Mouse (Mus musculus) liver, embryonic 16.5 days (tissue): Measurements from ENCODE around the gene Gamt. TPM values are rescaled to one million over a fixed set of nuclear protein-coding genes. Genes with fewer than 3 reads are reported as not detected.
"Not testable (repeated sequence)": the region's sequence is repeated elsewhere in the genome, so short reads cannot be mapped to it uniquely, and the experiment has no call there.

ENCODE experiments used
- ATAC-seq: fragments of 200-750 bp; cut with Nextera tagmentation; 2 replicates; pipeline ENCODE4 v1.8.0; 2017; ENCODE audit warnings: low read depth, mild to moderate bottlenecking, moderate number of reproducible peaks, moderate library complexity
- H3K27ac ChIP-seq: fragments of 300-500 bp; sonication (generic); 2 replicates; pipeline ENCODE4 v1.5.1; 2014; ENCODE audit warnings: mild to moderate bottlenecking, low read length
- H3K27me3 ChIP-seq: fragments of 300-500 bp; sonication (generic); 2 replicates; pipeline ENCODE4 v1.6.1; 2014; ENCODE audit warnings: low read depth, low read length, mixed read lengths; ENCODE audit not compliant: control insufficient read depth, insufficient read depth
- H3K36me3 ChIP-seq: fragments of 300-500 bp; sonication (generic); 2 replicates; pipeline ENCODE4 v1.6.1; 2014; ENCODE audit warnings: mild to moderate bottlenecking; ENCODE audit not compliant: control insufficient read depth, insufficient read depth
- H3K4me1 ChIP-seq: fragments of 300-500 bp; sonication (generic); 2 replicates; pipeline ENCODE4 v1.6.1; 2014; ENCODE audit warnings: low read depth, low read length, mixed read lengths; ENCODE audit not compliant: control insufficient read depth
- H3K4me2 ChIP-seq: fragments of 300-500 bp; sonication (generic); 2 replicates; pipeline ENCODE4 v1.6.1; 2014; ENCODE audit warnings: low read depth, low read length, mixed read lengths
- H3K4me3 ChIP-seq: fragments of 300-500 bp; sonication (generic); 2 replicates; pipeline ENCODE4 v1.5.1; 2014; ENCODE audit warnings: low read depth, mild to moderate bottlenecking, low read length
- H3K9ac ChIP-seq: fragments of 300-500 bp; sonication (generic); 2 replicates; pipeline ENCODE4 v1.6.1; 2014; ENCODE audit warnings: low read depth, low read length
- H3K9me3 ChIP-seq: fragments of 300-500 bp; sonication (generic); replicated peaks from 2 replicates; pipeline ENCODE4 v1.6.1; 2016; ENCODE audit warnings: low read length; ENCODE audit not compliant: control insufficient read depth
- WGBS: fragments of 180-500 bp; shearing (Covaris S2); extraction: QIAGEN DNeasy Blood & Tissue Kit; methylation state at CpG from one replicate; pipeline ENCODE4 v1.1.7; 2014; ENCODE audit not compliant: insufficient replicate concordance; 5-methylcytosine and 5-hydroxymethylcytosine counted together
- polyA plus RNA-seq: library from polyadenylated mRNA; unstranded; fragments of >200 nt; fragmentation: Nextera tagmentation; extraction: Ambion mirVana; gene quantifications from 2 replicates; pipeline ENCODE4 v1.2.1, GENCODE M21; 2015

Gamt gene
- polyA plus RNA-seq, 1 experiment from 2014 or later = 166 TPM

- peak overlapping the region; percentile 88 for H3K4me3 ChIP-seq
- WGBS = 23% methylated on average over 3 of the region's 3 CpGs
- not testable (repeated sequence) for H3K27me3 ChIP-seq, ATAC-seq, H3K36me3 ChIP-seq, H3K9me3 ChIP-seq
- peak overlapping the region; percentile 94; the same call in 1 of the 2 replicates for H3K27ac ChIP-seq
- H3K4me1 ChIP-seq = peaks cover 33% of the 10 kb centered on the region
- peak overlapping the region; percentile 40; the same call in 1 of the 2 replicates for H3K9ac ChIP-seq
- peak overlapping the region; percentile 87 for H3K4me2 ChIP-seq
Observed at GRCm38 (mm10) chr10:80248437-80248836, 12.4 kb downstream of the Gamt start.

GRCm38 (mm10) chr10:80247849-80248248, 13.0 kb downstream of the Gamt start:
- H3K36me3 ChIP-seq = peaks cover 6% of the 10 kb centered on the region; the same call in 1 of the 2 replicates
- H3K4me3 ChIP-seq = no peak overlapping the region
- no peak overlapping the region for H3K9ac ChIP-seq
- peaks cover 33% of the 10 kb centered on the region for H3K4me1 ChIP-seq
- no peak for ATAC-seq
- no peak overlapping the region for H3K27ac ChIP-seq
- no peaks in the 10 kb centered on the region for H3K9me3 ChIP-seq
- WGBS = 63% methylated on average over 6 of the region's 6 CpGs
- H3K4me2 ChIP-seq = no peak overlapping the region
- no peaks in the 10 kb centered on the region for H3K27me3 ChIP-seq

- Histone ChIP-seq H3K4me2 (no peak overlapping the region), H3K9me3 (no peaks in the 10 kb centered on the region), H3K4me3 (no peak overlapping the region), H3K9ac (peak overlapping the region; percentile 8; the same call in 1 of the 2 replicates), H3K4me1 (peaks cover 27% of the 10 kb centered on the region), H3K27ac (no peak overlapping the region), H3K27me3 (no peaks in the 10 kb centered on the region), H3K36me3 (peaks cover 10% of the 10 kb centered on the region)
- 3% methylated on average over 4 of the region's 4 CpGs for WGBS
- ATAC-seq = no peak
Observed at GRCm38 (mm10) chr10:80245600-80245999, 15.2 kb downstream of the Gamt start.

DNA sequence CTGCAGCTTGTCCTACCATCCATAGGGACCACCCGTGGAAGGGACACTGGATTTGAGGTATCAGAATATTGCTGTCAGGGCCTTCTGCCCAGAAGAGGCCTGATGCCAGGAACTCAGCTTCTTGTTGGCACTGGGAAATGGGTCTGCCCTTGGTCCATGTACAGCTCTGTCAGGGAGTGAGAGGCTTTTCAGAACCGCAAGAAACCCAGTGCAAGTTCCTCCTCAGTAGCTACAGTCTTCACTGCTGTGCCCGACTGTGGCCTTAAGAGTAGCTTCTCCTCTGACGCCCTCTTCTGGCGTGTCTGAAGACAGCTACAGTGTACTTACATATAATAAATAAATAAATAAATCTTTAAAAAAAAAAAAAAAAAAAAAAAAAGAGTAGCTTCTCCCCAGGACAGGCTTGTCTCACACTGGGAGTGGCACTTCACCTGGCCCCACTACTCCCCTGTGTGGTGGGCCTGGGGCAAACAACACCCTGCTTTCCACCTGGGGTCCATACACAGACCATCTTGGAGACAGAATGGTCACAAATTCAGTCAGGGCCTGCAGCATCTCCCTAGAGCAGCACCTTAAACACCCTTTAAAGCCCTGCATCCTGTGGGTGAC, 15.9 kb downstream of the Gamt start:
- Histone ChIP-seq H3K4me1 (peaks cover 20% of the 10 kb centered on the region), H3K9ac (no peak overlapping the region), H3K4me3 (no peak overlapping the region), H3K9me3 (no peaks in the 10 kb centered on the region), H3K36me3 (peaks cover 13% of the 10 kb centered on the region), H3K4me2 (no peak overlapping the region), H3K27me3 (no peaks in the 10 kb centered on the region), H3K27ac (no peak overlapping the region)
- WGBS = 36% methylated on average over 5 of the region's 5 CpGs
- ATAC-seq = no peak

- no peak overlapping the region for H3K27ac ChIP-seq
- WGBS = 82% methylated on average over 3 of the region's 3 CpGs
- H3K4me1 ChIP-seq = peaks cover 10% of the 10 kb centered on the region
- H3K36me3 ChIP-seq = peaks cover 28% of the 10 kb centered on the region
- H3K4me2 ChIP-seq = no peak overlapping the region
- H3K9ac ChIP-seq = no peak overlapping the region
- ATAC-seq = no peak
- H3K4me3 ChIP-seq = no peak overlapping the region
- no peaks in the 10 kb centered on the region for H3K9me3 ChIP-seq
- H3K27me3 ChIP-seq = no peaks in the 10 kb centered on the region
Observed at GRCm38 (mm10) chr10:80242607-80243006, 18.2 kb downstream of the Gamt start.

- no peak overlapping the region for H3K4me3 ChIP-seq
- no peak overlapping the region for H3K27ac ChIP-seq
- H3K4me2 ChIP-seq = no peak overlapping the region
- peaks cover 10% of the 10 kb centered on the region for H3K4me1 ChIP-seq
- no peaks in the 10 kb centered on the region for H3K27me3 ChIP-seq
- H3K9me3 ChIP-seq = no peaks in the 10 kb centered on the region
- WGBS = 63% methylated on average over 9 of the region's 9 CpGs
- peaks cover 29% of the 10 kb centered on the region for H3K36me3 ChIP-seq
- no peak for ATAC-seq
- H3K9ac ChIP-seq = no peak overlapping the region
Observed at GRCm38 (mm10) chr10:80242088-80242487, 18.7 kb downstream of the Gamt start.

DNA sequence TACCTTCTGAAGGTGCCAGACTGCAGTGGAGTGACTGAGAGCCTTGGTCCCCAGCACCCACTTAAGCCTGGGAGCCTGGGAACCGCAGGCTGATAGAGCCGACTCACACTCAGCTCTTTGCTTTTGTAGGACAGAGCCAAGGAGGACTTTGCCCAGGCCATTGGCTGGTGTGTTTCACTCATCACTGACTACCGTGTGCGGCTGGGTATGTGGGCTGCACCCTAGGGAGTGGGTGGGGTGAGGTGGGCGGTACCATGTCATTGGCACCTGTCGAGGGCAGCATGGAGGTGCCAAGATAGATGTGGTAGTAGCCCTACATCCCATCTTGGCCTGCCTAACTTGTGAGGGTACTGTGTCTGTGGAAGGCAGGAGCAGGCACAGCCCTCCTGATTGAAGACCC, 21.0 kb downstream of the Gamt start:
- H3K4me2 ChIP-seq = no peak overlapping the region
- H3K9ac ChIP-seq = no peak overlapping the region
- no peak overlapping the region for H3K4me3 ChIP-seq
- no peak overlapping the region for H3K27ac ChIP-seq
- ATAC-seq = no peak
- peaks cover 39% of the 10 kb centered on the region for H3K36me3 ChIP-seq
- WGBS = 76% methylated on average over 6 of the region's 6 CpGs
- H3K27me3 ChIP-seq = no peaks in the 10 kb centered on the region
- H3K9me3 ChIP-seq = no peaks in the 10 kb centered on the region
- no peaks in the 10 kb centered on the region; the same call in 1 of the 2 replicates for H3K4me1 ChIP-seq

DNA sequence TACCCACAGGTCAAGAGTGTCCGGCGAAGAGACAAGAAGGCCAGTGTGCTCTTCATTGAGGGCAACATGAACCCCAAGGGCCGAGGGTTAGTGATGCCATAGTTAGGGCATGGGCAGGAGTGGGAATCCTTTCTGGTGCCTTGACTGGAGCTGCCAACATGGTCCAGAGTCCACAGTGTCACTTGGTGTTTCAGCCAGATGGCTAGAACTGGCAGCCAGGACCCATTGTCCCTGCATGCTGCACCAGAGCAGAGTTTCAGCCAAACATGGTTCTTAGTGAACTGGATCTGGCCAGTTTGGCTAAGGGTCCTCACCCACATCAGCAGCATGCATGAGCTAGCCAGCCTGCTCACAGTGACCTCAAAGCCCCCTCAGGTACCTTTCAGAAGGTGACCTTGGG, 22.5 kb downstream of the Gamt start:
- ATAC-seq = no peak
- Histone ChIP-seq H3K4me3 (no peak overlapping the region), H3K9me3 (no peaks in the 10 kb centered on the region), H3K27me3 (no peaks in the 10 kb centered on the region), H3K4me2 (no peak overlapping the region), H3K9ac (no peak overlapping the region), H3K27ac (no peak overlapping the region), H3K4me1 (no peaks in the 10 kb centered on the region; the same call in 1 of the 2 replicates), H3K36me3 (peaks cover 39% of the 10 kb centered on the region)
- WGBS = 76% methylated on average over 3 of the region's 3 CpGs

- Histone ChIP-seq H3K27ac (no peak overlapping the region), H3K9ac (no peak overlapping the region), H3K4me1 (no peaks in the 10 kb centered on the region; the same call in 1 of the 2 replicates), H3K27me3 (no peaks in the 10 kb centered on the region), H3K4me2 (no peak overlapping the region), H3K36me3 (peaks cover 39% of the 10 kb centered on the region), H3K9me3 (no peaks in the 10 kb centered on the region), H3K4me3 (no peak overlapping the region)
- 66% methylated on average over 4 of the region's 4 CpGs for WGBS
- no peak for ATAC-seq
Observed at GRCm38 (mm10) chr10:80237020-80237419, 23.8 kb downstream of the Gamt start.
